Mouse (Mus musculus) erythroblast, embryonic 14.5 days (primary cell): ENCODE data around the gene Jmjd1c.

Source experiments
- GATA1 ChIP-seq: IDR thresholded peaks from 2 replicates; pipeline ENCODE4 v1.6.1; 2012; ENCODE audit warnings: low read length, inconsistent platforms, mixed read lengths
- TAL1 ChIP-seq: IDR thresholded peaks from 3 replicates; pipeline ENCODE4 v1.6.1; 2012; ENCODE audit warnings: low read length, inconsistent platforms, mixed read lengths

DNA sequence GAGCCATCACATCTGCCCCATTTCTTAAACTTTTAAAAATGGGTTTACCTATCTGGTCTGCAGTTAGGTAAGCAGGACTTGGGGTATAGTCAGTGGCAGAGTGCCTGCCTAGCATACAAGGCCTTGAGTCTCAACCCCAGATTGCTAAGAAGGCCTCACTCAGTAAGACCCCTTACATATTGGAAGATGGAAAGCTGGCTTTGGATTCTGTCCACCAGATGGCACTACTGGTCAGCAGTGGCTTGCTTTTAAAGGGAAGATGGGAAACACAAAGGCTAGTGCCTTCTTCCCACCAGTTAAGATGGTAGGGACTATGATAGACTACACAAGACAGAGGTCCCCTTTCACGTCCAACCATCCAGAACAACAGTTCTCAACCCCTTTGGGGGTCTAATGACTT is 168.9 kb downstream of the Jmjd1c start:
- TF ChIP-seq TAL1 (no peak), GATA1 (no peak)
